Mouse (Mus musculus) kidney, embryonic 14.5 days (tissue): ENCODE results near the gene Chsy1. TPM values are rescaled to one million over a fixed set of nuclear protein-coding genes. Genes with fewer than 3 reads are reported as not detected.
A peak's percentile ranks its signal among the peaks of the same experiment; 100 is the strongest.

ENCODE experiments used
- ATAC-seq: fragments of 200-750 bp; cut with Nextera tagmentation; 2 replicates; pipeline ENCODE4 v1.8.0; 2017; ENCODE audit warnings: moderate number of reproducible peaks, mild to moderate bottlenecking, moderate TSS enrichment, moderate library complexity; ENCODE audit not compliant: low FRiP score, low TSS enrichment
- H3K27ac ChIP-seq: fragments of 300-500 bp; sonication (generic); 2 replicates; pipeline ENCODE4 v1.5.1; 2014; ENCODE audit warnings: low read depth, mild to moderate bottlenecking, low read length, moderate library complexity, mixed read lengths
- H3K27me3 ChIP-seq: fragments of 300-500 bp; sonication (generic); 2 replicates; pipeline ENCODE4 v1.6.1; 2014; ENCODE audit warnings: mild to moderate bottlenecking, low read length; ENCODE audit not compliant: control insufficient read depth, insufficient read depth
- H3K36me3 ChIP-seq: fragments of 300-500 bp; sonication (generic); 2 replicates; pipeline ENCODE4 v1.6.1; 2014; ENCODE audit warnings: low read length, mixed read lengths; ENCODE audit not compliant: control insufficient read depth, insufficient read depth
- H3K4me1 ChIP-seq: fragments of 300-500 bp; sonication (generic); 2 replicates; pipeline ENCODE4 v1.6.1; 2014; ENCODE audit warnings: low read length, mixed read lengths; ENCODE audit not compliant: control insufficient read depth, insufficient read depth
- H3K4me2 ChIP-seq: fragments of 300-500 bp; sonication (generic); replicated peaks from 2 replicates; pipeline ENCODE4 v1.6.1; 2014; ENCODE audit warnings: low read depth, mild to moderate bottlenecking, low read length
- H3K4me3 ChIP-seq: fragments of 300-500 bp; sonication (generic); 2 replicates; pipeline ENCODE4 v1.5.1; 2014; ENCODE audit warnings: mild to moderate bottlenecking, low read length
- H3K9ac ChIP-seq: fragments of 300-500 bp; sonication (generic); 2 replicates; pipeline ENCODE4 v1.6.1; 2014; ENCODE audit warnings: low read depth, mild to moderate bottlenecking, low read length, moderate library complexity
- H3K9me3 ChIP-seq: fragments of 300-500 bp; sonication (generic); 2 replicates; pipeline ENCODE4 v1.6.1; 2016; ENCODE audit warnings: low read length; ENCODE audit not compliant: control insufficient read depth
- WGBS: fragments of 180-500 bp; shearing (Covaris S2); extraction: QIAGEN DNeasy Blood & Tissue Kit; methylation state at CpG from one replicate; pipeline ENCODE4 v1.1.7; 2014; 5-methylcytosine and 5-hydroxymethylcytosine counted together
- polyA plus RNA-seq: library from polyadenylated mRNA; unstranded; fragments of >200 nt; fragmentation: Nextera tagmentation; extraction: Ambion mirVana; gene quantifications from 2 replicates; pipeline ENCODE4 v1.2.1, GENCODE M21; 2014

Chsy1 gene
- polyA plus RNA-seq = 26.0 and 29.7 TPM in 2 replicates

DNA sequence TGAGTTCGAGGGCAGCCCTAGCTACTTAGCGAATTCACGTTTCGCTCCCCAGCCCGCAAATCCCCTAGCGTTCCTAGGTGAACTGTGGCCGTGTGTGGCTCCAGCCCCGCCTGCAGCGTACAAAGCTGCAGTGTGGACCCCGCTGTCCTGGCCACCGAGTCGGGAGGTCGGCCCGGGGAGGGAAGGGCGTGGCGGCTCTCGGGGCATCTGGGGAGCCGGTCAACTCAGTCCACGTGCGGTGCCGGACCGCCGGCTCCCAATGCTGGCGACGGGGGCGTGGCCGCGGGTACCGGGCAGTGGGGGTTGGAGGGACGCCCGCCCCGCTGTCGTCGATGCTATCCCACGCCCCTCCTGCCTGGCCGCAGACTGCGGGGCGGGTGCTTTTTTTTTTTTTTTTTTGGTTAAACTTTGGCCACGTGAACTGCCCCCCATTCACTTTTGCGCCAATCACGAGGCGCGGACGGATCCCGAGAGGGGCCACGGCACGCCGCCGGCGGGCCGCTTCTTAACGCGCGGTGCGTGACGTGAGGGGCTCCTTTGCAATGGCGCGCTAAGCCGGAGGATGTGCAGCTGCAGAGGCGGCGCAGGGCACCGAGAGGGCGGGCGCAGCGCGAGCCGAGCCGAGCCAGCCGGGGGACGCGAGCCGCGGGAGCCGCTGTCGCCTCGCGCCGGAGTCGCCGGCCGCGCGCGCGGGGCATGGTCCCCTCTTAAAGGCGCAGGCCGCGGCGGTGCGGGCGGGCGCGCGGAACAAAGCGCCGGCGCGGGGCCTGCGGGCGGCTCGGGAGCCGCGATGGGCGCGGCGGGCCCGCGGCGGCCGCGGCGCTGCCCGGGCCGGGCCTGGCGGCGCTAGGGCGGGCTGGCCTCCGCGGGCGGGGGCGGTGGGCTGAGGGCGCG is at the start of gene Chsy1:
Chsy1 (plus strand) TSS at position 555 of the 894 bp plus-strand sequence.
- Histone ChIP-seq H3K4me3 (peak within 1 kb of the TSS; percentile 92), H3K9me3 (no peaks in the 10 kb centered on the region), H3K4me1 (peaks cover 9% of the 10 kb centered on the region; the same call in 1 of the 2 replicates), H3K4me2 (peak within 1 kb of the TSS; percentile 68), H3K36me3 (no peaks in the 10 kb centered on the region; the same call in 1 of the 2 replicates), H3K27me3 (no peaks in the 10 kb centered on the region), H3K9ac (peak within 1 kb of the TSS; percentile 96), H3K27ac (peak within 1 kb of the TSS; percentile 89)
- WGBS = 1% methylated on average over 80 of the region's 123 CpGs
- ATAC-seq = peak; percentile 89

DNA sequence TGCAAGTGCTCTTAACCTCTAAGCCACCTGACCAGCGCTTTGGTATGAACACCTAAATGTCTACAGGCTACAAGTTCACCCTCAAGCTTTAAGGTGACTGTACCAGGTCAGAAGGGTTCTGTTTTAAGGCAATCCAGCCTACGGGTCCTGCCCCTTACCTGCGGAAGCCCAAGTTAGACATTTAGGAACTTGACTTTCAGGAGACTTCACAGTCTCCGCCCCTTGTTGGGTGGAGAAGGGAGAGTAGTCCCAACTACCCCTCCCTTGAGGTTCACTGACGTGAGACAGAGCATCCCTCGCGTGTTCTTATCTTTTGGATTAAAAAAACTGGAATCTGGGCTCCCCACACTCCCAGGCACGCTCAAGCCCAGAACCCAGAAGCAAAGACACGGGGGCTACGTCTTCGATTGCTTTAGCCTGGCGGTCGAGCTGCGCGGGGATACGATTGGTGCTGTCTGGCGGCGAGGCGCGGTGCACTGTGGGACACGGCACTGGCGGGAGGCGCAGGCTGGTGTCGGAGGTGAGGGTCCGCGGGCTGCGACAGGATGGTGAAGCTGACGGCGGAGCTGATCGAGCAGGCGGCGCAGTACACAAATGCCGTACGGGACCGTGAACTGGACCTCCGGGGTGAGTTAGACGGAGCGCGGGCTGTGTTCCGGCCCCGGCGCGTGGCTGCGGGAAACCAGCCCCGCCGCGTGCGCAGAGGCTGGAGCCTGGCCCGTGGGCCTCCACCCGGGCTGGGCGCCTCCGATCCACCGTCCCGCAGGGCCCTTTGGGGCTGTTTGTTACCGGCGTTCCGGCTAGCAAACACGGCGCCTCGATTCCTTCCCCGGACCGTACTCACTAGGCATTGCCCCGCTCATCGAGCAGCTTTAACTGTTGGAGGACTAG is 49.0 kb upstream of the Chsy1 start:
- under 1% methylated on average over 64 of the region's 64 CpGs for WGBS

DNA sequence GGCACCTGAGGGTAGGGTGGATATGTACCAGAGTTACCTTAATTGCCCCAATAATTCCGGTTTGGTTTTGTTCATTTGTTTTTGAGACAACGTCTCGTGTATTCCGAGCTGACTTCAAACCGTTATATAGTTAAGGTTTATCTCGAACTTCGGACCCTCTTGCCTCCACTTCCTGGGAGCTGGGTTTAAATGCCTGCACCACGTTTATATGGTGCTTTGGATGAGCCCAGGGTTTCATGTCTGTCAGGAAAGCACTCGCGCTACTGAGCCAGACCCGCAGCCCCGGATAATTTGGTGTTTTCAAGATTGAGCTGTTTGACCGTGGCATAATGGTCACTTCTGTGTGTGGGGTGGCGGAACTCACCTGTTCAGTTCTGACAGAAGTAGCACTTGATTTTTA is 48.3 kb upstream of the Chsy1 start:
- Histone ChIP-seq H3K9me3 (no peaks in the 10 kb centered on the region), H3K27ac (no peak overlapping the region), H3K4me3 (peak overlapping the region; percentile 98), H3K27me3 (no peaks in the 10 kb centered on the region), H3K4me1 (peaks cover 8% of the 10 kb centered on the region), H3K4me2 (peak overlapping the region; percentile 69), H3K9ac (peak overlapping the region; percentile 93), H3K36me3 (peaks cover 32% of the 10 kb centered on the region)
- 1% methylated on average over 14 of the region's 14 CpGs for WGBS
- ATAC-seq = no peak

More for the DNA sequence above, 49.0 kb upstream of the Chsy1 start:
- Histone ChIP-seq H3K4me2 (peak overlapping the region; percentile 69), H3K9me3 (no peaks in the 10 kb centered on the region), H3K27ac (peak overlapping the region; percentile 62; the same call in 1 of the 2 replicates), H3K36me3 (peaks cover 26% of the 10 kb centered on the region), H3K27me3 (no peaks in the 10 kb centered on the region), H3K4me1 (peaks cover 8% of the 10 kb centered on the region), H3K9ac (peak overlapping the region; percentile 93), H3K4me3 (peak overlapping the region; percentile 98)
- peak; percentile 97 for ATAC-seq

DNA sequence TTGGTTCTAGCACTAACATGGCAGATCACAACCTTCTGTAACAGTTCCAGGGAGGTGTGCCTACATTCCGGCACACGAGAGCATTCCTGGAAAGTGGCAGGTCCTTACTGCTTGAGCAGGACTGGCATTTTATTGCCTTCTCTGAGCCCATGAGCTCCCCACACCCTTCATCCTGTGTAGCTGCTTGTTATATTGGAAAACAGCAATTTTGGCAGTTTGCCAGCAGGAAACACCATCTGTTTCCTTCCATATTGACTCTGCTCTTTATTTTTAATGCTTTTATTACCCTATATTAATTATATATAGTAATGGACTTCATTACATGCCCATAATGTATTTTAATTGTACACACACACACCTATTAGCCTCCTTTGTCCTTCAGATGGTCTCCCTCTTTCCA is 32.9 kb upstream of the Chsy1 start:
- H3K36me3 ChIP-seq = peaks cover 52% of the 10 kb centered on the region
- H3K9ac ChIP-seq = no peak overlapping the region

DNA sequence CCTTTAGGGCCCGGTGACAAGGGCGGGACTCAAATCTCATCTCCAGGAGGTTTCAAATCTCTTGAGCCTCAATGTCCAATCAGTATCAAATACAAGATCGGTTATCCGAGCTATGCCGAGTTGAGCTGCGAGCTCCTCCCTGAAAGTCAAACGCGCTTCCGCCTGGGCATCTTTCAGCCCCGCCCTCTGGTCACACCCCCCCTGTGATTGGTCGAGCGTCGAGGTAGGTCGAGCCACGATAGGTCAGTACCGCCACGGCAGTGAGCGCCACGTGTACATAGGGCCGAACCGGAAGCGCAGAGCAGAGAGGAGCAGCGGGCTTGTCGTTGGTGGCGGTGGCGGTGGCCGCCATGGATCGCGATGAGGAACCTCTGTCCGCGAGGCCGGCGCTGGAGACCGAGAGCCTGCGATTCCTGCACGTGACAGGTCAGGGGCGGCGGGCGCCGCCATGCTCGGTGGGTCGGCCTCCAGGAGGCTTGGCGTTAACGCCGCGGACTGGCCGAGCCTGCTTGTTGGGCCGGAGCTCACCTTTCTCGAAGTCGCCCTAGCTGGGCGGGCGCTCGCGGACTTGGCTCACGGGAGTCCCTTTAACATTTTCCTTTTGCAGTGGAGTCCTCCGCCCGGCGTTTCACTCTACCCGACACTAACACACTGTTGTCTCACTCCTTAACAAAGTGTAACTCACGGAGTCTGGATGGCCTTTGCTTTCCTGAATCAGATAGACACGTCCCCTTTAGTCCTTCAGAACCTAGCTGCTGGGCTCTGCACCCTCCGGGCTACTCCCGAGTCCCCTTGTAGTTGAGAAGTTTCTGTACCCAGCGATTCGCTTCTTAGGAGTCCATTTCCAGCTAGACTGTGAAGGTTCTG is 29.7 kb upstream of the Chsy1 start, which contains the start of gene Selenos:
Selenos (plus strand) TSS at position 286 of the 867 bp plus-strand sequence.
- Histone ChIP-seq H3K4me2 (peak within 1 kb of the TSS; percentile 81), H3K27ac (peak within 1 kb of the TSS; percentile 78), H3K36me3 (peaks cover 51% of the 10 kb centered on the region), H3K27me3 (no peaks in the 10 kb centered on the region), H3K9ac (peak within 1 kb of the TSS; percentile 79), H3K4me1 (peaks cover 8% of the 10 kb centered on the region), H3K9me3 (no peaks in the 10 kb centered on the region), H3K4me3 (peak within 1 kb of the TSS; percentile 81)
- ATAC-seq = peak; percentile 100
- under 1% methylated on average over 63 of the region's 65 CpGs for WGBS

More for the DNA sequence above, 32.9 kb upstream of the Chsy1 start:
- WGBS = 73% methylated on average over 2 of the region's 2 CpGs
- Histone ChIP-seq H3K4me3 (no peak overlapping the region), H3K4me2 (no peak overlapping the region), H3K4me1 (peaks cover 8% of the 10 kb centered on the region), H3K9me3 (no peaks in the 10 kb centered on the region), H3K27me3 (no peaks in the 10 kb centered on the region), H3K27ac (no peak overlapping the region)
- ATAC-seq = no peak

- Histone ChIP-seq H3K9ac (peak overlapping the region; percentile 79), H3K9me3 (no peaks in the 10 kb centered on the region), H3K27me3 (no peaks in the 10 kb centered on the region), H3K4me3 (peak overlapping the region; percentile 81), H3K27ac (no peak overlapping the region), H3K4me1 (peaks cover 8% of the 10 kb centered on the region), H3K4me2 (peak overlapping the region; percentile 81), H3K36me3 (peaks cover 51% of the 10 kb centered on the region)
- ATAC-seq = no peak
- WGBS = 41% methylated on average over 5 of the region's 5 CpGs
Observed at GRCm38 (mm10) chr7:66080231-66080613, 29.1 kb upstream of the Chsy1 start.

DNA sequence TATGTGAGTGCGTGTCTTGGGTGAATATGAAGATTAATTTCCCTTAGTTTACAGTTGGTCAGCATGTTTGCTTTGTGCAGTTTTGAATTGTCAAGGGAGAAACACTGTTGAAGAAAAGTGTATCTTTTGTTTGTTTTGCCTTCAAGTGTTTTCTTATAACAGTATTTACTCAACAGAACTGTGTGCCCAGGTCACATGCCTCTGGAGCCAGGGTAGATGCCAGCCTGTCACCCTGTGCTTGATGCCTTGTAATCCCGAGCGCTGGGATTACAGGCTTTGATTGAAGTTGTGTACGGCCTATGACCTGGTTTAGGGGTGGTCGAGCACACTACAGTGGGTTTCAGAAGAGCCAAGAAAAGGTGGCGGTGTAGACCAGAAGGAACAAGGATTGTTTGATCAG is 25.6 kb upstream of the Chsy1 start:
- no peak overlapping the region for H3K4me3 ChIP-seq
- no peaks in the 10 kb centered on the region for H3K27me3 ChIP-seq
- ATAC-seq = no peak
- H3K4me2 ChIP-seq = no peak overlapping the region
- no peak overlapping the region for H3K27ac ChIP-seq
- H3K9me3 ChIP-seq = no peaks in the 10 kb centered on the region
- peaks cover 69% of the 10 kb centered on the region for H3K36me3 ChIP-seq
- H3K9ac ChIP-seq = no peak overlapping the region
- WGBS = 83% methylated on average over 6 of the region's 6 CpGs
- peaks cover 8% of the 10 kb centered on the region for H3K4me1 ChIP-seq

DNA sequence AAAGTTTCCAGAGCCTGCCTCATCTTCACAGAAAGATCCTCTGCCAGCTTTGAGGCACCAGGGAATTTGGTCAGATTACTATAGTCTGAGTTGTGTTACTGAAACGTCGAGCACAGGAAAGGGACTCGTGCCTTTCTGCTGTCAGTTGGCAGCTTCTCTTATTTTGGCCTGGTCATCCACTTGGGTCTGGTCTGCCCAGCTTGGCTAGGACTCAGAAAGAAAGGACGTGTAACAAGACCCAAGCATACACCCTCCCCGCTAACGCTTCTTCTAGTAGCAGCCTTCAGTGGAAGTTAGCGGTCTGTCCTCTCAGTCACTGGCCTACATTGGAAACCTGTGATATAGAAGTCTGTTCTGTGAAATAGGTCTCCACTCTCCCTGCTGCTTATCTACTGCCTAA is 24.8 kb upstream of the Chsy1 start:
- H3K4me2 ChIP-seq = no peak overlapping the region
- no peak for ATAC-seq
- no peaks in the 10 kb centered on the region for H3K27me3 ChIP-seq
- WGBS = 80% methylated on average over 7 of the region's 7 CpGs
- H3K9me3 ChIP-seq = no peaks in the 10 kb centered on the region
- peaks cover 77% of the 10 kb centered on the region for H3K36me3 ChIP-seq
- peaks cover 8% of the 10 kb centered on the region for H3K4me1 ChIP-seq
- no peak overlapping the region for H3K4me3 ChIP-seq
- H3K9ac ChIP-seq = no peak overlapping the region
- H3K27ac ChIP-seq = no peak overlapping the region
